Comparison of ENCODE assay signal across 21 mouse cellular contexts in the genomic region with DNA sequence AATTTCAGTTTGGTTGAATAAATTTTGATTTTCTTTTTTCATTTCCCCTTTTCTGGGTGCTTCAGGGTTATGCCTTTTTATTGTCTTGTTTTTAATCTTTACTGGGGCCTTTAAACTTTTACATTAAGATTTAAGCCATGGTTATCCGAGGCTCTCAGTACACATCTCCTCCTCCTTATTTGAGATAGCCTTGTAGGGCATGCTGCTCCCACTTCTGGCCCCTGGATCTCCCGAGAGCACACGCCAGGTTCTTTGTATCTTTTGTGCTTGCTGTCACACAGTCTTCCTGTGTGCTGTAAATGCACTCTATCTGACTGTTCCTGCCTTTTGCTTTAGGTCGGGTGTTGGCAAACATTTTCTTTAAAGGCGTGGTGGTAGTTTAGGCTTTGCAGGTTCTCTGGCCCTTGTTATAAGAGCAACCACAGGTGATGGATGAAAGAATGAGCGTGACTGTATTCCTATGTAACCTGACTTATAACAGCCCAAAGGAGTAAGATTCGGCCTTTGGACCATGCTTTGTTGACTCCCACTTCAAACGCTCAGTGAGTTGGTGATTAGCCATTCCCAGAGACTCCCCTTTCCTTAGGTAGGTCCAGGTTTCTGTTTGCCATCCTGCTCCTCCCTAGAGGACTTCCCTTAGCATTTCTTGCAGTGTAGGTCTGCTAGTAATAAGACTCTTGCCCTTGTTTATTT. TPM values are rescaled to one million over a fixed set of nuclear protein-coding genes. Genes with fewer than 3 reads are reported as not detected.
DNase-seq lines count a peak whose midpoint lies in the region; ATAC-seq and TF ChIP-seq lines count a peak whose summit lies in the region.
"Had no signal": no experiment of that assay in that cellular context is flagged by ENCODE, and none has a peak within 500 bp of the region (broad histone marks: within the 10 kb centered on the region; RNA-seq: fewer than 3 reads in every experiment).

No protein-coding gene starts in this region.

- no peaks in the 10 kb centered on the region for H3K36me3 ChIP-seq in heart, embryonic 14.5 days (ENCODE audit: control insufficient read depth, insufficient read depth, low read length)
- no peaks in the 10 kb centered on the region; the same call in 1 of the 2 replicates for H3K36me3 ChIP-seq in liver, embryonic 14.5 days (replicated peaks; ENCODE audit: control insufficient read depth, insufficient read depth, low read depth)
- no peaks in the 10 kb centered on the region for H3K36me3 ChIP-seq in stomach, embryonic 15.5 days
- no peaks in the 10 kb centered on the region for H3K36me3 ChIP-seq in hindbrain, embryonic 12.5 days
- H3K36me3 ChIP-seq: embryonic facial prominence, embryonic 10.5 days; limb, embryonic 12.5 days; lung, embryonic 15.5 days; midbrain, embryonic 12.5 days; neural tube, embryonic 12.5 days had no signal

- no peak for DNase-seq in heart, postnatal 10 days
- DNase-seq in liver, embryonic 14.5 days (ENCODE audit: low read depth in 3 of 3, low spot score in 3 of 3) = no peak
- no peak for DNase-seq in layer of hippocampus, adult 9-11 months
- DNase-seq in spleen, postnatal 4 days (ENCODE audit: low spot score in 2 of 2) = no peak
- DNase-seq: cerebellum, adult 8-10 months; gastrocnemius, postnatal 10 days; heart, adult 11 months; kidney, postnatal 10 days; lung, postnatal 4 days; right cerebral cortex, adult 18-20 months had no signal

- no peaks in the 10 kb centered on the region for H3K9me3 ChIP-seq in heart, embryonic 14.5 days (ENCODE audit: control insufficient read depth, low read length)
- no peaks in the 10 kb centered on the region for H3K9me3 ChIP-seq in liver, embryonic 14.5 days (ENCODE audit: control insufficient read depth, low read length)
- H3K9me3 ChIP-seq in stomach, embryonic 15.5 days = no peaks in the 10 kb centered on the region
- no peaks in the 10 kb centered on the region for H3K9me3 ChIP-seq in hindbrain, embryonic 12.5 days (replicated peaks)
- H3K9me3 ChIP-seq: embryonic facial prominence, embryonic 10.5 days; G1E; limb, embryonic 12.5 days; lung, embryonic 15.5 days; midbrain, embryonic 12.5 days; neural tube, embryonic 12.5 days had no signal

- no peak for TF ChIP-seq EP300 in liver, embryonic 14.5 days (IDR thresholded peaks at IDR 0.05; ENCODE audit: low read depth)

- 38% methylated on average over 8 of the region's 8 CpGs for WGBS in heart, embryonic 14.5 days
- WGBS in liver, embryonic 14.5 days (ENCODE audit: insufficient replicate concordance) = 35% methylated on average over 8 of the region's 8 CpGs
- 56% methylated on average over 8 of the region's 8 CpGs for WGBS in stomach, embryonic 15.5 days
- WGBS in hindbrain, embryonic 12.5 days = 80% methylated on average over 8 of the region's 8 CpGs

- no peak overlapping the region for H3K4me2 ChIP-seq in heart, embryonic 14.5 days (ENCODE audit: low read length)
- 0 out of 2 replicates have a peak overlapping the region, but pooled peaks have one; percentile 6 for H3K4me2 ChIP-seq in liver, embryonic 14.5 days (ENCODE audit: low read depth)
- no peak overlapping the region for H3K4me2 ChIP-seq in stomach, embryonic 15.5 days
- H3K4me2 ChIP-seq in hindbrain, embryonic 12.5 days (replicated peaks) = no peak overlapping the region
- H3K4me2 ChIP-seq: limb, embryonic 12.5 days; lung, embryonic 15.5 days; midbrain, embryonic 12.5 days; neural tube, embryonic 12.5 days had no signal

- peaks cover 0 to 11% of the 10 kb centered on the region in 2 experiments; a peak in 1 of 4 replicates for H3K4me1 ChIP-seq in heart, embryonic 14.5 days (ENCODE audit: control insufficient read depth in 2 of 2, insufficient read depth in 2 of 2, low read length in 2 of 2)
- peaks cover 6 to 28% of the 10 kb centered on the region in 2 experiments for H3K4me1 ChIP-seq in liver, embryonic 14.5 days (replicated peaks; ENCODE audit: control insufficient read depth in 2 of 2, insufficient read depth in 2 of 2, low read length in 1 of 2)
- no peaks in the 10 kb centered on the region for H3K4me1 ChIP-seq in stomach, embryonic 15.5 days
- no peaks in the 10 kb centered on the region for H3K4me1 ChIP-seq in hindbrain, embryonic 12.5 days
- H3K4me1 ChIP-seq: limb, embryonic 12.5 days; lung, embryonic 15.5 days; neural tube, embryonic 12.5 days had no signal

- H3K27me3 ChIP-seq in heart, embryonic 14.5 days (ENCODE audit: control insufficient read depth, insufficient read depth, low read length) = no peaks in the 10 kb centered on the region
- no peaks in the 10 kb centered on the region for H3K27me3 ChIP-seq in liver, embryonic 14.5 days (ENCODE audit: control insufficient read depth, insufficient read depth, low read length)
- H3K27me3 ChIP-seq in stomach, embryonic 15.5 days (replicated peaks) = no peaks in the 10 kb centered on the region
- H3K27me3 ChIP-seq in hindbrain, embryonic 12.5 days = no peaks in the 10 kb centered on the region
- H3K27me3 ChIP-seq: limb, embryonic 12.5 days; lung, embryonic 15.5 days; midbrain, embryonic 12.5 days; neural tube, embryonic 12.5 days had no signal

- H3K27ac ChIP-seq in heart, embryonic 14.5 days (replicated peaks in 1 of 2; ENCODE audit: control insufficient read depth in 1 of 2, insufficient read depth in 1 of 2, low read depth in 2 of 2, low read length in 2 of 2) = no peak overlapping the region
- no peak overlapping the region for H3K27ac ChIP-seq in liver, embryonic 14.5 days
- peak overlapping the region; percentile 31; the same call in 1 of the 2 replicates for H3K27ac ChIP-seq in stomach, embryonic 15.5 days
- no peak overlapping the region for H3K27ac ChIP-seq in hindbrain, embryonic 12.5 days
- H3K27ac ChIP-seq: embryonic facial prominence, embryonic 10.5 days; limb, embryonic 12.5 days; lung, embryonic 15.5 days; midbrain, embryonic 12.5 days; neural tube, embryonic 12.5 days had no signal

- no peak for ATAC-seq in heart, embryonic 14.5 days (ENCODE audit: insufficient number of reproducible peaks, insufficient read depth, low FRiP score, low read depth)
- peak; percentile 37; the same call in 1 of the 2 replicates for ATAC-seq in common myeloid progenitor, adult 5-6 weeks (replicated peaks; ENCODE audit: low read depth, poor library complexity, severe bottlenecking)
- peak; percentile 52 for ATAC-seq in liver, embryonic 14.5 days (ENCODE audit: insufficient read depth)
- ATAC-seq in stomach, embryonic 15.5 days (ENCODE audit: insufficient read depth, low FRiP score, low read depth) = peak; percentile 75
- ATAC-seq in hindbrain, embryonic 12.5 days (ENCODE audit: low FRiP score) = no peak
- ATAC-seq: inflammation-experienced regulatory T-cells, adult 6 months had no signal

- no peak overlapping the region for H3K4me3 ChIP-seq in heart, embryonic 14.5 days (ENCODE audit: control insufficient read depth in 1 of 2, insufficient read depth in 1 of 2, low read depth in 1 of 2, low read length in 2 of 2)
- H3K4me3 ChIP-seq in liver, embryonic 14.5 days (ENCODE audit: insufficient read depth in 1 of 2, low read depth in 2 of 2, low read length in 2 of 2) = no peak overlapping the region
- H3K4me3 ChIP-seq in stomach, embryonic 15.5 days (replicated peaks) = no peak overlapping the region
- no peak overlapping the region for H3K4me3 ChIP-seq in hindbrain, embryonic 12.5 days
- H3K4me3 ChIP-seq: embryonic facial prominence, embryonic 10.5 days; limb, embryonic 12.5 days; lung, embryonic 15.5 days; midbrain, embryonic 12.5 days; neural tube, embryonic 12.5 days had no signal

- intact Hi-C loops in heart, postnatal 10 days (cut with DNase I) = no loop called here

- peak overlapping the region; percentile 16; the same call in 1 of the 2 replicates for H3K9ac ChIP-seq in heart, embryonic 14.5 days (ENCODE audit: low read length)
- no peak overlapping the region for H3K9ac ChIP-seq in liver, embryonic 14.5 days (replicated peaks)
- H3K9ac ChIP-seq in stomach, embryonic 15.5 days = no peak overlapping the region
- no peak overlapping the region for H3K9ac ChIP-seq in hindbrain, embryonic 12.5 days
- H3K9ac ChIP-seq: limb, embryonic 12.5 days; lung, embryonic 15.5 days; midbrain, embryonic 12.5 days; neural tube, embryonic 12.5 days had no signal

- no peak for TF ChIP-seq CTCF in liver, embryonic 14.5 days (IDR thresholded peaks at IDR 0.05; ENCODE audit: low read depth)

RNA-seq across cellular contexts. Expression of a gene that starts 21.6 kb away (rescaled TPM):
- 14.9 and 17.2 TPM in 2 replicates for polyA plus RNA-seq in heart, embryonic 14.5 days (2014; fragmentation: Nextera tagmentation; extraction: Ambion mirVana)
- total RNA-seq in heart, postnatal 10 days (2021) = 10 to 100 TPM; 10.8 to 11.3 TPM
- 12.4 and 13.4 TPM in 2 replicates for total RNA-seq in common myeloid progenitor, adult 5-6 weeks (2017)
- polyA plus RNA-seq in liver, embryonic 14.5 days (2012; rRNA removed) = 4.5 and 4.7 TPM in 2 replicates
- polyA plus RNA-seq in liver, embryonic 14.5 days (2014; fragmentation: Nextera tagmentation; extraction: Ambion mirVana) = 8.0 and 9.3 TPM in 2 replicates
- 18.6 and 20.3 TPM in 2 replicates for polyA plus RNA-seq in stomach, embryonic 15.5 days (2015; fragmentation: Nextera tagmentation; extraction: Ambion mirVana)
- polyA plus RNA-seq in hindbrain, embryonic 12.5 days (2016; fragmentation: Nextera tagmentation; extraction: Ambion mirVana) = 37.8 and 38.5 TPM in 2 replicates

RNA-seq across cellular contexts. Expression of a gene that starts 28.6 kb away (rescaled TPM):
- 8.2 and 8.6 TPM in 2 replicates for polyA plus RNA-seq in heart, embryonic 14.5 days (2014; fragmentation: Nextera tagmentation; extraction: Ambion mirVana)
- total RNA-seq in heart, postnatal 10 days (2021) = 1 to 10 TPM; 7.0 to 9.8 TPM
- 4.8 and 6.1 TPM in 2 replicates for total RNA-seq in common myeloid progenitor, adult 5-6 weeks (2017)
- 0.55 and 0.56 TPM in 2 replicates for polyA plus RNA-seq in liver, embryonic 14.5 days (2012; rRNA removed)
- polyA plus RNA-seq in liver, embryonic 14.5 days (2014; fragmentation: Nextera tagmentation; extraction: Ambion mirVana) = 0.52 and 0.64 TPM in 2 replicates
- polyA plus RNA-seq in stomach, embryonic 15.5 days (2015; fragmentation: Nextera tagmentation; extraction: Ambion mirVana) = 8.2 and 10.1 TPM in 2 replicates
- polyA plus RNA-seq in hindbrain, embryonic 12.5 days (2016; fragmentation: Nextera tagmentation; extraction: Ambion mirVana) = 1.3 and 1.6 TPM in 2 replicates
- total RNA-seq: G1E had no signal
- polyA plus RNA-seq: G1E had no signal

Comparison
In these comparisons a context has a peak if more than half of its experiments do, and no peak if none do; other contexts are left out.
1. ATAC-seq: peak in common myeloid progenitor, adult 5-6 weeks (single experiment), liver, embryonic 14.5 days (single experiment) and stomach, embryonic 15.5 days (single experiment); none in heart, embryonic 14.5 days (single experiment) and hindbrain, embryonic 12.5 days (single experiment).